Mouse (Mus musculus): ENCODE results near the gene Pcyt1a.

- TF ChIP-seq POLR2AphosphoS5 (IDR thresholded peaks at IDR 0.05; ENCODE audit: borderline replicate concordance, low read depth, low read length) (no peak), POLR2A (IDR thresholded peaks at IDR 0.05; ENCODE audit: control insufficient read depth in 1 of 2, insufficient read depth in 1 of 2, low read depth in 1 of 2, low read length in 2 of 2, poor library complexity in 1 of 2) (peak in 1 of 2 experiments; percentile 50; a peak in 2 of 4 replicates), CTCF (IDR thresholded peaks at IDR 0.05 in 2 of 3, conservative IDR thresholded peaks at IDR 0.05 in 1 of 3; ENCODE audit: control insufficient read depth in 1 of 3, insufficient read depth in 1 of 3, low read depth in 2 of 3, low read length in 3 of 3, poor library complexity in 1 of 3, severe bottlenecking in 1 of 3) (0 out of 6 replicates have a peak, but pooled peaks of 1 of the 3 experiments have one; percentile 4), POLR2AphosphoS2 (IDR thresholded peaks at IDR 0.05; ENCODE audit: low read length) (0 out of 2 replicates have a peak, but pooled peaks have one; percentile 45)
Measured at GRCm38 (mm10) chr16:32509066-32509942, 78.6 kb downstream of the Pcyt1a start.

Measured in MEL (cell line).